Mouse (Mus musculus) cerebellum, postnatal 36 days (tissue): ENCODE results near the gene Gstp1.
A peak's percentile ranks its signal among the peaks of the same experiment; 100 is the strongest.
"Not testable (repeated sequence)": the region's sequence is repeated elsewhere in the genome, so short reads cannot be mapped to it uniquely, and the experiment has no call there.

Source experiments
- DNase-seq, 2 experiments: peaks; one replicate each; pipeline ENCODE4 v3.0.0; 2021 to 2022; ENCODE audit warnings: mixed read lengths in 2 of 2

Gene Gstp1

GRCm38 (mm10) chr19:4037788-4038232, at the start of gene Gstp1:
Gene Gstp1 (minus strand): TSS chr19:4037985.
- DNase-seq, result peak; percentile 74 to 80

GRCm38 (mm10) chr19:4087090-4087489, 49.3 kb upstream of the Gstp1 start:
- DNase-seq, result no peak

- no peak for DNase-seq
These were observed 48.4 kb upstream of the Gstp1 start for GRCm38 (mm10) chr19:4086156-4086555.

GRCm38 (mm10) chr19:4084984-4085383, 47.2 kb upstream of the Gstp1 start:
- no peak for DNase-seq

- no peak for DNase-seq
These were observed 46.0 kb upstream of the Gstp1 start for GRCm38 (mm10) chr19:4083826-4084225.

GRCm38 (mm10) chr19:4083316-4083715, 45.5 kb upstream of the Gstp1 start:
- DNase-seq, result no peak

- DNase-seq, result peak; percentile 39 to 45
These were observed 44.6 kb upstream of the Gstp1 start for GRCm38 (mm10) chr19:4082219-4082965.

- no peak for DNase-seq
These were observed 43.6 kb upstream of the Gstp1 start, which contains the start of gene Cabp2 for GRCm38 (mm10) chr19:4081394-4081793. Gene Cabp2 (plus strand): TSS chr19:4081578.

GRCm38 (mm10) chr19:4080511-4081009, 42.8 kb upstream of the Gstp1 start:
- peak; percentile 85 to 86 for DNase-seq

GRCm38 (mm10) chr19:4079594-4079993, 41.8 kb upstream of the Gstp1 start:
- no peak for DNase-seq

GRCm38 (mm10) chr19:4075531-4075930, 37.7 kb upstream of the Gstp1 start:
- no peak for DNase-seq

- DNase-seq, result no peak
These were observed 35.1 kb upstream of the Gstp1 start for GRCm38 (mm10) chr19:4072706-4073424.

GRCm38 (mm10) chr19:4071406-4071805, 33.6 kb upstream of the Gstp1 start:
- DNase-seq, result peak in 1 of 2 experiments; percentile 42

GRCm38 (mm10) chr19:4070756-4071155, 33.0 kb upstream of the Gstp1 start:
- no peak for DNase-seq

- no peak for DNase-seq
These were observed 32.5 kb upstream of the Gstp1 start for GRCm38 (mm10) chr19:4070311-4070710.

GRCm38 (mm10) chr19:4068717-4069410, 31.1 kb upstream of the Gstp1 start:
- DNase-seq, result no peak

- not testable (repeated sequence) for DNase-seq
These were observed 30.5 kb upstream of the Gstp1 start for GRCm38 (mm10) chr19:4068242-4068641.

GRCm38 (mm10) chr19:4066877-4067276, 29.1 kb upstream of the Gstp1 start:
- no peak for DNase-seq

- no peak for DNase-seq
These were observed 28.5 kb upstream of the Gstp1 start for GRCm38 (mm10) chr19:4066280-4066679.

GRCm38 (mm10) chr19:4064501-4064900, 26.7 kb upstream of the Gstp1 start:
- not testable (repeated sequence) for DNase-seq

- DNase-seq, result not testable (repeated sequence)
These were observed 25.6 kb upstream of the Gstp1 start for GRCm38 (mm10) chr19:4063357-4063756.

- no peak for DNase-seq
These were observed 23.2 kb upstream of the Gstp1 start for GRCm38 (mm10) chr19:4060899-4061465.
